Mouse (Mus musculus) layer of hippocampus, postnatal 10 days (tissue): Measurements from ENCODE around the gene Rab11b. TPM values are rescaled to one million over a fixed set of nuclear protein-coding genes. Genes with fewer than 3 reads are reported as not detected.
A peak's percentile ranks its signal among the peaks of the same experiment; 100 is the strongest.
"Not testable (repeated sequence)": the region's sequence is repeated elsewhere in the genome, so short reads cannot be mapped to it uniquely, and the experiment has no call there.

Source experiments
- DNase-seq, 2 experiments: peaks; one replicate each; pipeline ENCODE4 v3.0.0; 2021; ENCODE audit warnings: low spot score in 2 of 2
- total RNA-seq, 2 experiments: library from RNA; stranded (reverse); gene quantifications; 2 replicates each; pipeline ENCODE4 v1.2.3; 2021

Rab11b gene
- total RNA-seq, 2 experiments from 2014 or later, result 252 to 307 TPM

DNA sequence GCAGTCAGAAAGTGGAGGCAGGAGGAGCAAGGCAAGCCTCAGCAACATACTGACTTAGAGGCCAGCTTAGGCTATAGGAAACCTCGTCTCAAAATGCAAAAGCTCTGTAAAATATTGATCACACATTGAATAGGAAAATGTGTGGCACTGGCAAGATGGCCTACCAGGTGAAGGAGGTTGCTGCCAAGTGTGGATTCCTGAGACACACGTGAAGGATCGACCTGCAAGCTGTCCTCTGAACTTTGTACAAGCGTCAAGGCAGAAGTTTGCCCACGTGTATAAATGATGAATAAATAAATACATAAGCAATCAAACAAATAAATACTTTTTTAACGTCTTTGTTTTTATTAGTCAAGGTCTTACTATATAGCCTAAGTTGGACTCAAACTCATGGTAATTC lies 13.1 kb upstream of the Rab11b start:
- DNase-seq, result no peak

DNA sequence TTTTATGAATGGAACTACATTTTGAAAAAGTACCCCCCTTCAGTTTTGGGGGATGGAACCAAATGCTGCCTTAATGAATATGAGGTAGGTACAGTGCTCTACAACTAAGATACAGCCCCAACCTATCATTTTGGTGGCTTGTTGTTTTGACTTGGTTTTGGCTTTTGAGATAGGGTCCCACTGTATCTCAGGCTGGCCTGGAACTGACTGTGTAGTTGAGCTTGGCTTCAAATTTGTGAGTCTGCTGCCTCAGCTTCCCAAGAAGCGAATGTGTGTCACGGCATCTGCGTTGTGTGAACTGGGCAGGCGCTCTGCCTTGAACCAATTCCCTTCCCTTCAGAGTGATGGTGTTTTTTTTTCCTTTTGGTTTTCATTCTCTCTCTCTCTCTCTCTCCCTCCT lies 11.3 kb upstream of the Rab11b start:
- DNase-seq, result no peak

DNA sequence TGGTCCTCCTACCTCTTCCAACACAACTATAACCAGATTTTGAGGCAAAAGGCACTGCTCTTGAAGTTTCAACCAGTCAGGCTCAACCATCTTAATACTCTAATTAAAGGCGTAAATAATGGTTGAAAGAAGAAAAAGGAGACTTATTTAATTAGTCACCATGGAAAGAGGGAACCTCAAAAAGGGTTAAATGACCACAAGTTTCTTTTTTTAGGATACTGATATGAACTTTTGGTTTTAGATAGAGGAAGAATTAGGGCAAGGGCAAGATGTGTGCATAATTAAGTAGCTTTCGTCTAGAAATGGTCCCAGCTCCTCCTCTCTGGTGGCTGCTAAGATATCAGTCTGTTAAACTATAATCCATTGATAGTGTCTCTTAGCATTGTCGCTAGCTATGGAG lies 6.1 kb upstream of the Rab11b start:
- no peak for DNase-seq

DNA sequence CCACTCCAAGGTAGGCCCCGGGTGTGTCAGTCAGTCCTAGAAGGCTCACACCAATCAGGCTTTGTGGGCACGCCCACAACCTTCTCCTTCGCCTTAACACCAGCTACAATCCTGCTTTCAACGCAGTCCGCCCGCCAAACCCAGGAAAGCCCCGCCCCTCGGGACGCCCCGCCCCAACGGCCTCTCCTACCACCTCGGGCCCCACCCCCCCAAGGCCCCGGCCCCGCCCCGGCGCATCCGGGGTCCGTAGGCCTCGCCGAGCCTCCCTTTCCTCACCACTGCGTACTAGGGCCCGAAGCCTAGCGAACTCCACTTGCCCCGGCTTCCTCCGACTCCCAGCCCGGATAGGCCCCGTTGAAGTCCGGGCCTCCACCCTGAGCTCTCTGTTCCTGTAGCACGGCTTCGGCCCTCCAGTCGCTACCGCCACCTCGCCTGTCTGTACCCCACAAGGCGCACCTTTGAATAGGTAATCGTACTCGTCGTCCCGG lies 519 bp downstream of the Rab11b start:
- peak; percentile 89 to 91 for DNase-seq

DNA sequence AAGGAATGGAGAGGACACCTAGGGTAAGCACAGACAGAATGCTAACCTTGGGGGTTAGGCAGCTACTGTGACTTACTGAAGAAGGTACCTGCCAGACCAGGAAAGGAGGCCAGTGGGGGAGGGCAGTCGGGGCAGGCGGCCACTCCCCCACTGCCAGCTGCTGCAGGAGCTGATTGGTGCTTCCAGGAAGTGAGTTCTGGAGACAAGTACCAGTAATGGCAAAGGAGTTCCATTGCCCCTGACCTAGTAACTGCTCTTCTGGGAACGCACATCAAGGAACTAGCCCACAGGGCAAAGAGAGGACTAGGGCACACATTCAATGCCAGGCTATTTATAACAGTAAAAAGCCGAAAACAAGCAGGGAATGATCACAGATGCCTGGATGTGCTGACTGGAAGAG lies 3.1 kb downstream of the Rab11b start:
- DNase-seq, result no peak

DNA sequence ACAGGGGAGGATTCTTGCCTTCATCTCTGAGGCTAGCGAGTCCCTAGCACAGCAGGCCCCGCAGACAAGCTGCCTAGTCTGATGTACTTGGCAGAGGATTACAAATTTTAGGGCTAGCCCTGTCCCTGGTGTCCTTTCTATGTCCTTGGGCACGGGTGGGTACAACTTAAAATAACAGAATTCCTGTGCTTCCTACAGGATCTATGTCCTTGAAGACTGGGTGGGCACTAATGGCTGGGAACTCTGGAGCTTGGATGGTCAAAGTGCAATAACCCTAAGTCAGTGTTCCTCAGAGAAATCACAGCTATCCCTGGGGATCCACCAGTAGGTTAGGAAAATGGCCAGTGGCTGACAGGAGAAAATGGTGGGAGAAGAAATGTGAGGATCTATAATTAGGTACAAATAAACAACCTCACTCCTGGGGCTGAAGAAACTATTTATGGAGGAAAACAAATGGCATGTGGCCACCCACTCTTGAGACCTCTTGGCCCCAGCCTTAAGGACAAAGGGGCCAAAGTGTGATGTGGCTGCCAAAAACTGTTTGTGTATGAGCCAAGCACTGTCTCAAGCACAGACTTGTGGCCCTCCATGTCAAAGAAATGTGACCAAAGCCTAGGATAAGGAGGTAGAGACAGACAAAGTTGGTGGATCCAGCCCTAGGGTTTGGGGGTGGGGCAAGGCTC lies 4.1 kb downstream of the Rab11b start:
- no peak for DNase-seq

DNA sequence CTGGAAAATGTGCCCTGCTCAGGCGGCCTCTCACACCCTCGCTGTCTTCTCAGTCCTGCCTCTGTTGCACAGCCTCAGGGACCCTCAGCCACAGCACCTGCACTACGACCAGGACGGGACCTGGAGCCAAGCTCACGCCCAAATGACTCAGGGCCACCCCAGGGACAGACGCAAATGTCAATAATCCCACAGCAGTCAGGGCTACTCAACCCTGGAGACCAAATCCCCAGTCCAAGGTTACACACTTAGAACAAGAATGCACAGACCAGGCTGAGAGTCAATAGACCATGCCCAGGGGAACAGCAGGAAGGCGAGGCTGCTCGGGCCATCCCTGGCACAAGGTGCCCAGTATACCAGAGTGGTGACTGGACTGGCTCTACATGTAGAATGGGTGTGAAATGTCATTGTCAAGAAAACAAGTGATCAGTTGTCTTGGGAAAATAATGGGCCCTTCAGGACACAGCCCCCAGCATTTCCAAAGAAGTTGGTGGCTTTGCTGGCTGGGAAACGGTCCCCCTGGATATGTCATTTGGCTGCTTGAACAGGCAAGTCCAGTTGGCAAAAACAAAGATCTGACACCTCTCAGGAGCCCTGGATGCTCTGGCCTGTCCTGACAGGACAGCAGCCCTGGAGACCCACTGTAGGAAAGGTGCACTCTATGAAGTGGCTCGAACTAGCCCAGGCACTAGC lies 4.8 kb downstream of the Rab11b start:
- DNase-seq, result no peak

DNA sequence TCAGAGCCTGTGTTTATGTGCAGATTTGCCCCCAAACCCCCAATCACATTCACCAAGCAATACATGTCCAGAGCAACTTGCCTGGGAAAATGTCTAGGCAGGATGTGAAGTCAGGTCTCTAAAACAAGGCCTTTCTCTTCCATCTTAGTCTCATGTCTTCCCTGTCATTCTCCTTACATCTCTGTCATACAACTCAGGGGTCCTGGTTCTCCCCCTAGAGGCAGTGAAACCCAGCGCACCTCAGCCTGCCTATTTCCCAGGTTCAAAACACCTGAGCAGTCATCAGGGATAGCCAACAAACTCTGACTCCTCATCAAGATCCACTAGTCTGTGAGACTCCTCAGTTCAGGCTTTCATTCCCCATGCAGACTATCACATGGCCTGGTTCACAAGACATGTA lies 5.7 kb downstream of the Rab11b start:
- no peak for DNase-seq

DNA sequence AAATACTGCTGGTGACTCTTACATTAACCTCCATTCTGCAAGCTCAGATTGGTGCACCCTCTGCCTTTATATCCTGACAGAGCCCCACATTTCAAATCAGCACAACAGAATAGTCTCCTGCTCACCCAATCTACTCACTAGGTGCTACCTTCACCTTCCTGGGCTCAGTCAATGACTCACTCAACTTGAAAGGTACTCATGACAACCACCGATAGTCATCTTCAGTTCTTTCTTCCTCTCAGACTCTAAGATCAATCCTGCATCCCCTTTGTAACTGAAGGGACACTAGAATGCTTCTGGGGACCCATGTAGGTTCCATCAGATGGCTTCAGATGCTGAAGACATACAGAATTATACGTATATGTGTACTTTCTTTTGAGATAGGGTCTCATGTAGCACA lies 8.0 kb downstream of the Rab11b start:
- DNase-seq, result no peak

DNA sequence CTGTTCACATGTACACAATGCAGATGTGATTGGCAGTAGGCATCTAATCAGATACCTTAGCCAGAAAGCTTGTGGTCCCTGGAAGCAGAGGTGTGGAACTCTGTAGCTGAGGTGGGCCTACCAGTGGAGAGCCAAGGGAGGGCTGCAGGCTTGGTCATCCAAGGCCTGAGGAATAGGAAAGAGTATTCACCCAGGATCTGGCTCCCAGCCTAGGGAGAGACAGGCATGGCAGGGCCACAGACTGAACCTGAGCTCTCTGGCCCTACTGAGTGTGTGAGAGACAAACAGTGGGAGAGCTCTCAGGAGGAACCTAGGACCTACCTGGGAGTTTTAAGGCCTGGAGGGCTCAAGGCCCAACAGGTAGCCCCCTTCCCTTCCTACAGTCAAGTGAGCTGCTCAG lies 9.1 kb downstream of the Rab11b start:
- DNase-seq, result no peak

DNA sequence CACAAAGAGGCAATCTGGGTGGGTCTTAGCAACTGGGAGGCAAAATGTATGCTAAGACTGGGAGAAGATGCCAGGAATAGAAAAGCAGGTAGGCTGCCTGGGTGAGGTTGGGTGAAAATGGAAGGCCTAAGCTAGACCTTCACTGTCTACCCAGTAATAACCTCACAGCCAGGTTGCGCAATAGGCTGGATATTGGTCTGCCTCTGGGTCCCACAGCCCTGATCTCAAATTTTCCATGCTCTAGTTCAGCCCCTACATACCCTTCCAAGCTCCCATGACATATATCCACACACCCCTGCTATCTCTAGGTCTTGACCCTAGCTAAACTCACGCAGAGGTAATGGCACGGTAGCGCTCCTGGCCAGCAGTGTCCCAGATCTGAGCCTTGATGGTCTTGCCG lies 10.9 kb downstream of the Rab11b start:
- no peak for DNase-seq

DNA sequence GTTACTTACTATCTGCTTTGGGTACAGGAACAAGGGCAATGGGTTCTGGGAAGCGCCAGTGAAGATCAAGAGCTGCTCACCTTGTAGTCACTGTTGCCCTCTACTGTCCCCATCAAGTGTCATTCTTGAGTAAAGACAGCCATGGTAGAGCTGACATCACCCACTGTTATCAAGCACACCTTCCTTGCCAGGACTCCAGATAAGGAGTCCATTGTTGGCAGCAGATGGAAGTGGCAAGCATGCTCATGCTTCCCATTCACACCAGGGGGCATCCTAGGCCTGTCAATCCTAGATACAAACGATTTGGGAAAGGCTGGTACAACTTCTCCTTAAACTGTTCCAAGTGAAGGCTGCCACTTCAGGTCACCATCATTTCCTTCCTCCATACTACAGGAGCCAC lies 14.3 kb downstream of the Rab11b start:
- DNase-seq, result peak in 1 of 2 experiments; percentile 36

DNA sequence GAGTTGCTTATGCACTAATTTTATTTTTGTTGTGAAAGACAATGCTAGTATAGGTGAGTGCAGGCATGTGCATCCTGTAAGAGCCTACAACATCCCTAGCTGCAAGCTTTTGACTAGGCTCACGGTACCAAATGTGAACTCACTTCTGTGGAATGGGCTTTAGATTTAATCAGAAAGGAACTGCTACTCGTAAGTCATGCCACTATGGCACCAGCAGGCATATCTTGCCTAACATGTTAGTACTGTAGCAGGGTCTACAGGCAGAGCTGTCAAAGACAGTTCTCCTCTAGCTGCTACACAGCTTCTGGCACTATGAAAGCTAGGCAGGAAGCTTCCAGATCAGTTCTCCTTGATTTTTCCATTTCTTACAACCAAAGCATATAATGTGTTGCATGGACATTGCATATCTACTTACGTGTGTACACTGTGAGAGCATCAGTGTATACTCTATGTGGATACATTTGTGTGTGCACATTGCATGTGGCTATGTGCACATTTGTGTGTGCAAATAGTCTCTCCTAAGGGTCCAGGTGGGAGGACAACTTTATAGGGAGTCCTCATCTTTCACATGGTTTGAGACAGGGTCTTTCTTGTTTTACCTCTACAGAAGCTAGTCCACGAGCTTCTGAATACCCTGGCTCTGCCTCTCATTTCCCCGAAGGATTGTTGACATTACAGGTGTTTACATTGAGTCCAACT lies 15.5 kb downstream of the Rab11b start:
- no peak for DNase-seq

DNA sequence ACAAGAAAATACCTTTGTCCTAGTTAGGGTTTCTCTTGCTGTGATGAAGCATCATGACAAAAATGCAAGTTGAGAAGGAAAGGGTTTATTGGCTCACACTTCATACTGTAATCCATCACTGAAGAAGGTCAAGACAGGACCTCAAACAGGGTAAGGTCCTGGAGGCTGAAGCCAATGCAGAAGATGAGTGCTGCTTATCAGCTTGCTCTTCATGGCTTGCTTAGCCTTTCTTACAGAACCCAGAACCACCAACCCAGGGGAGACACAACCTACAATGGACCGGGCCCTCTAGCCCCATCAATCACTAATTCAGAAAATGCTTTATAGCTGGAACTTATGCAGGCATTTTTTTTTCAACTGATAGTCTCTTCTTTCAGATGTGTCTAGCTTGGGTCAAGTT lies 17.9 kb downstream of the Rab11b start:
- DNase-seq, result no peak

DNA sequence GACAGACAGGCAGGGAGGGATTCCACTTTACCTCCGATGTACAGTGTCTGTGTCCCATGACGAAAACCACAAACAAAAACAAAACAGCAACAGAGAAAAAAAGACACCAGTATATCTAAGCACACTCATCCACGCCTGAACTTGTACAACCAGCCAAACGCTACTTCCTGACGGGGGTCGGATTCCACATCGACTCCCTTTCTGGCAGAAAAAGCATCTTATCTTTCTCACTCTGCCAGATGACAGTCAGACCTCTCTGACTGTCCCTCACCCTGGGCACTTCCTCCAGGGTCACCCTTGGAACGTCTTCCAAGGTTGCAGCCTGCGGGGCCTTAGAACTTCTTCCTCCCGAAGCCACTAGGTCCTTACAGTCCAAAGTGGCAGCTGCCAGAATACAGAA lies 26.8 kb downstream of the Rab11b start:
- DNase-seq, result not testable (repeated sequence)

DNA sequence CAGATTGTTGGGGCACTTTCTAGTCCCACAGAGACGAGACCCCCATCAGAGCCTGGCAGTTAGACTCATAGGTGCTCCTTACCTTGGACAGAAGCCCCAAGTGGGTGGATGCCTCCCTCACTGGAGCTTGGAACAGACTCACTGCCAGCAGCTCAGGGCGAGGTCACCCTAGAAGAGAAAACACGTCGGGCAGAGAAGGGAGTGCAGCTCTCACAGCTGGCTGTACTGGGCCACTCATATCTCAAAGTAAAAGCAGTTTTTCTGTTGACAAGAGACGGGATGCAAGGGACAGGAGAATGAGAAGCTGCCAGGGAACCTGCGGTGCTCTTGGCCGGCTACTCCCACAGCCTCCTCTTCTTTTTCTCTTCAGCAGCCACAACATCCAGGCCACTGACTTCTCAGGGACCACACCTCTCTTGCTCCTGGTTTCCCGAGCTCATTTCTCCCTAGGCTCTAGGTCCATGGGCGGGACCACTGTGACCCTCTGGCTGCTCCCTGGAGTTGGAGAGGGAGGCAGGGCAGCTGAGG lies 27.7 kb downstream of the Rab11b start:
- DNase-seq, result not testable (repeated sequence)

DNA sequence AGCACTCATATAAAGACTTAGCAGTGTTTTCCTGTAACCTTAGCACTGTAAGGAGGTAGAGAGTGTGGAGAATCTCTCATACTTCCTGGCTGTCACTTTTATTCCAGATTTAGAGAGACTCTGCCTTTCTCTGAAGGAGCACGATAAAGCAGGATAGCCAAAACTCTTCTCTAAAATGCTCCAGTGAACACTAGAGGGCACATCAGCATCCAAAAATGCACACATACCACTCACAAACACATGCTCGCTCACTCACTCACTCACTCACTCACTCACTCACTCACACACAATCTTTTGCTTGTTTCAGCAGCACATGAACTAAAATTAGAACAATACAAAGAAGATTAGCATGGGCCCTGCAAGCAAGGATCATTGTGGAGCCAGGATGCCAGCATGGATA lies 31.1 kb downstream of the Rab11b start:
- no peak for DNase-seq

DNA sequence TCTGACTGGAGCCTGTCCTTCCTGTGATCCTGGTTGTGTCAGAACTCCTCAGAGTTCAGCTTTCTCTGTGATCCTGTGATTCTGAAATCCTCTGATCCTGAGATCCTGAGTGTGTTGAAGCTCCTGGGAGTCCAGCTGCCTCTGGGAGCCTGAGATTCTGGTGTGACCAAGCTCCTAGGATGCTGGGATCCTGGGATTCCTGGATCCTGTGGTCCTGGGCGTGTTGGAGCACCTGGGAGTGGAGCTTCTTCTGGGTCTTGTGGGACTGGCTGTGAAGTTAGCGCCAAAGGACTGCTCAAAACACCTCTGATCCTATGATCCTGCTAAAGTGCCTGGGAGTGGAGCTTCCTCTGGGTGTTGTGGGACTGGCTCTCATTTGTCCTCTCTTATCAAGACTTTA lies 31.9 kb downstream of the Rab11b start:
- no peak for DNase-seq

DNA sequence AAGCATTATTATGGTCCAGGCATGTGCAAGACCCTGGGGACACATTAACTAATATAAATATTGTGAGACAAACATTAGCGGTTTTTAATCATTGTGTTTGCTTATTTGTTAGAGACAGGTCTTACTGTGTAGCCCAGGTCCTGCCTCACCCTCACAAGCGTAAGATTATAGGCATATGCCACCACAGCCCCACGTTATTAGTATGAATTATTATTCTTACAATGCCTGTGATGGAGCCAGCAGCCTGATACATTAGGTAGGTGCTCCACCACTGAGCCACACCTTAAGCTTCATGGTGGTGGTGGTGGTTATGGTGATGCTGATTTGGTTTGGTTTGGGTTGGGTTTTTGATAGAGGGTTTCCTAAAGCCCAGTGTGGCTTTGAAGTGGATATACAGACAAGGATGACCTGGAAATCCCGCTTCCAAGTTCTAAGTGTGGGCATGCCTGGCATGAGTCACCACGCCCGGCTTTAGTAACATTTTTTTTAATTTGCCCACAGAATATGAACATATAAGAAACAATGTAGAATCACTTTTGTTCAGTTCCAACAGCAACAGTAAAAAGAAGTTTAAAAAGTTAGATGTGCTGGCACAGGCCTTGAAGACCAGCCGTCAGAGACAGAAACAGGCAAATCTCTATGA lies 40.5 kb downstream of the Rab11b start:
- DNase-seq, result no peak

DNA sequence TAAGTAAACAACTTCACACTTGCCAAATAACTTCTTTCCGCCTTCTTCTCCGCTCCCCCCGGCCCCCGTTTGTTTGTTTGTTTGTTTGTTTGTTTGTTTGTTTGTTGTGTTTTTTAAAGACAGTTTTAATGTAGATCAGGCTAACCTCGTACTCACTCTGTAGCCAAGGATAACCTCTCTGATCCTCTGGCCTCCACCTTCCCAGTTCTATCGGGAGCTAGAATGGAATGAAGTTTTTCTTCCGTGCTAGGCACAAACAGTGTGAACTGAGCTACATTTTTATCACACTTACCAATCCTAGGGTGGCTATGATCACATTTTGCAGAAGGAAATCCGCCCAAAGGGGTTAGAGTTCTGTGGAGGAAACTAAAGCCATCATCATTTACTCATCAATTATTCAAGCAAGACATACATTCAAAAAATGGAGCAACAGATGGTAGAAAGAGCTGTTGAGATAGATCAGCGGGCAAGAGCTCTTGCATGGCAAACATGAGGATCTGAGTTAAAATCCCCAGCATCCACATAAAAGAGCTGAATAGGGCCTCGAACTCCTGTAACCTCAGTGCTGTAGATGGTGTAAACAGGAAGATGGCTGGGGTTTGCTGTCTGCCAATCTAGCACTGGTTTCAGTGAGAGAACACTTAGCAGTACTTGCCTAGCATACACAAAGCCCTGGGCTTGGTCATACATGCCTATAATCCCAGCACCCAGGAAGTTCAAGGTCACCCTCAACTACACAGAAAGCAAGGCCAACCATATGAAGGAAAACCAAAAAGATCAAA lies 41.2 kb downstream of the Rab11b start:
- DNase-seq, result no peak

DNA sequence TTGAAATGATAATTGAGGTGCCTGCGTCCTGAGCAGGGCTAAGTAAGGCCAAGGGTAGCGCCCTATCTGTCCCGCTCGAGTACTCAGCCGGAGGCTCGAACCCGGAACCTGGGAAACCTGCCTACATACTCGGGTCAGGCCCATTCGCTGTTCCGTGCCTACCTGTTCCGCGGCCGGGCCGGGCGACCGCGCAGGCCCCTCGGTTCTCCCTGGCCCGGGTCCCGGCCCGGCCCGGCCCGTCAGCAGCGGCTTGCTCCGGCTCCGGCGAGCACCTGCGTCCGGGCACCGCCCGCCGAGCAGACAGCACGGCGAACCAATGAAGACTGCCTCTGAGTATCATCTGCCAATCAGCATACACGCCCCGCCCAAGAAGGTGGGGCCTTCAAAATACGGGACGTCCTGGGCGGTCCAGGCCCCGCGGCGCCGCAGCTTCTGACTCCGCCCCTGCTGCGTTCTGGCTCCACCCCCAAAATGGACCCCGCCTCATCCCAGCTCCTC lies 41.9 kb downstream of the Rab11b start, which contains the start of gene March2:
March2 (minus strand) TSS at position 287 of the 498 bp plus-strand sequence.
- DNase-seq, result peak; percentile 97
